Mouse (Mus musculus) myocyte (in vitro differentiated cells): ENCODE data around the gene Pdlim5.

ENCODE experiments used
- CEBPB ChIP-seq: IDR thresholded peaks from 2 replicates; pipeline ENCODE4 v1.6.1; 2011; ENCODE audit warnings: mild to moderate bottlenecking, moderate library complexity; ENCODE audit not compliant: poor library complexity, insufficient read depth, severe bottlenecking
- E2F4 ChIP-seq: IDR thresholded peaks from one replicate; pipeline ENCODE4 v1.6.1; 2011; ENCODE audit warnings: mild to moderate bottlenecking, control low read depth, moderate library complexity; ENCODE audit not compliant: insufficient read depth
- MAX ChIP-seq: IDR thresholded peaks from one replicate; pipeline ENCODE4 v1.6.1; 2011; ENCODE audit warnings: low read depth, mild to moderate bottlenecking, control low read depth
- MYOD1 ChIP-seq, 3 experiments: IDR thresholded peaks; one replicate each; pipeline ENCODE4 v1.6.1; 2011; ENCODE audit warnings: control low read depth in 2 of 3, low read depth in 2 of 3, mild to moderate bottlenecking in 2 of 3, moderate library complexity in 1 of 3; ENCODE audit not compliant: insufficient read length in 2 of 3, control insufficient read depth in 1 of 3
- MYOG ChIP-seq, 3 experiments: IDR thresholded peaks; one replicate each; pipeline ENCODE4 v1.6.1; 2011; ENCODE audit warnings: control low read depth in 2 of 3, low read depth in 2 of 3, mild to moderate bottlenecking in 2 of 3; ENCODE audit not compliant: insufficient read length in 2 of 3, control insufficient read depth in 1 of 3, insufficient read depth in 1 of 3
- POLR2A ChIP-seq: IDR thresholded peaks from one replicate; pipeline ENCODE4 v1.6.1; 2011; ENCODE audit warnings: low read depth, mild to moderate bottlenecking, control low read depth, moderate library complexity; ENCODE audit not compliant: insufficient read length
- POLR2AphosphoS2 ChIP-seq: IDR thresholded peaks from one replicate; pipeline ENCODE4 v1.6.1; 2011; ENCODE audit warnings: low read depth, control low read depth; ENCODE audit not compliant: insufficient read length
- REST ChIP-seq: IDR thresholded peaks from one replicate; pipeline ENCODE4 v1.6.1; 2011; ENCODE audit warnings: mild to moderate bottlenecking, control low read depth, moderate library complexity; ENCODE audit not compliant: insufficient read depth, insufficient read length
- SRF ChIP-seq: IDR thresholded peaks from one replicate; pipeline ENCODE4 v1.6.1; 2011; ENCODE audit warnings: low read depth; ENCODE audit not compliant: control insufficient read depth, insufficient read length
- TCF12 ChIP-seq: IDR thresholded peaks from one replicate; pipeline ENCODE4 v1.6.1; 2011; ENCODE audit warnings: mild to moderate bottlenecking, control low read depth; ENCODE audit not compliant: poor library complexity, insufficient read depth, severe bottlenecking
- TCF3 ChIP-seq: IDR thresholded peaks from one replicate; pipeline ENCODE4 v1.6.1; 2011; ENCODE audit warnings: low read depth, control low read depth; ENCODE audit not compliant: insufficient read length
- USF1 ChIP-seq: IDR thresholded peaks from one replicate; pipeline ENCODE4 v1.6.1; 2011; ENCODE audit warnings: low read depth, mild to moderate bottlenecking, control low read depth, moderate library complexity

GRCm38 (mm10) chr3:142443710-142444043 lies 48.2 kb upstream of the Pdlim5 start:
- no peak for TF ChIP-seq POLR2AphosphoS2
- TF ChIP-seq POLR2A, result no peak
- no peak for TF ChIP-seq CEBPB
- TF ChIP-seq MAX, result no peak
- no peak for TF ChIP-seq MYOD1 (IDR thresholded peaks at IDR 0.05; ENCODE audit: control insufficient read depth in 1 of 3, insufficient read length in 2 of 3, low read depth in 2 of 3)
- TF ChIP-seq E2F4, result no peak
- no peak for TF ChIP-seq USF1
- TF ChIP-seq SRF, result no peak
- TF ChIP-seq MYOG (IDR thresholded peaks at IDR 0.05; ENCODE audit: control insufficient read depth in 1 of 3, insufficient read depth in 1 of 3, insufficient read length in 2 of 3, low read depth in 2 of 3), result no peak
- TF ChIP-seq TCF3, result no peak
- no peak for TF ChIP-seq REST
- no peak for TF ChIP-seq TCF12
